Mouse (Mus musculus): ENCODE measurements around the gene Olfr544.
A peak's percentile ranks its signal among the peaks of the same experiment; 100 is the strongest.

DNA sequence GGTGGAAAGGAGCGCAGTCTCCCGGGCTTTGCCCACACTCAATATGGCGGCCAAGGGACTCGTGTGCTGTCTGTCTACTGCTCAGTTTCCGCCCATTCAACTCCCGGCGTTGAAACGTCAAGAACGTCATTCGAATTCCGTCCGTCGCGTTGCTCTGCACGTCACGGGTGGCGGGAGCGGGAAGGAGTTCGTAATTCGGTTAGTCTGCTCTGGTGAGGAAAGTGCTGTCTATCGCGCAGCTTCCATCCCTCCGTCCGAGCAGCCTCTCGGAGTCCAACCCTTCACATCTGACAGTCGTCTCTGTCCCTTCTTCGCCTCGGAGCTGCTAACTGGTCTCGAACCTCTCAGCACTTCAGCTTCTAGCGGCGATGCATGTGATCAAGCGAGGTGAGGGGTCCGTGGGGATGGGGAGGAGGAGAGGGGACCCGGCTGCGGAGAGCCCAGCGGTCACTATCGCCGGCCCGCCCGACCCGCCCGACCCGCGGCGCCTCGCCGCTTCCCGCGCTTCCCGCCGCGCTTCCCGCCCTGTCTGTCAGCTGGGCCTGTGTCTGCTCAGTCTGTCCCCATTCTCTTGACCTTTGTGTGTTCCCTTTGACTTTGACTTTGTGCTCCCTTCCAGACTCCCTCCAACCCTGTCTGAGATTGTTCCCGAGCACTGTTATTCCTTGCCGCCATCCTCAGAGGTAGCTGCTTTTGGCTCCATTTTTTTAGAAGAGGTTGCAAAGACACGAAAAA lies 46.3 kb downstream of the Olfr544 start, which contains the start of gene Rrm1:
- TF ChIP-seq TCF3 (IDR thresholded peaks at IDR 0.05; ENCODE audit: insufficient read length, low read depth) (no peak), POLR2A (IDR thresholded peaks at IDR 0.05; ENCODE audit: insufficient read length, low read depth) (peak; percentile 73), SRF (IDR thresholded peaks at IDR 0.05; ENCODE audit: control insufficient read depth, insufficient read length, low read depth) (peak; percentile 80), MYOD1 (IDR thresholded peaks at IDR 0.05; ENCODE audit: control insufficient read depth in 1 of 3, insufficient read length in 2 of 3, low read depth in 2 of 3) (no peak), TCF12 (IDR thresholded peaks at IDR 0.05; ENCODE audit: insufficient read depth, poor library complexity, severe bottlenecking) (no peak), CEBPB (IDR thresholded peaks at IDR 0.05; ENCODE audit: insufficient read depth, poor library complexity, severe bottlenecking) (no peak), E2F4 (IDR thresholded peaks at IDR 0.05; ENCODE audit: insufficient read depth) (peak; percentile 94), MAX (IDR thresholded peaks at IDR 0.05; ENCODE audit: low read depth) (no peak)
